Mouse (Mus musculus): ENCODE measurements around the gene Wwox. TPM values are rescaled to one million over a fixed set of nuclear protein-coding genes. Genes with fewer than 3 reads are reported as not detected.

Wwox gene
- polyA plus RNA-seq, 1 experiment from 2014 or later, result 14.0 TPM

GRCm38 (mm10) chr8:115357663-115358335 is 918.3 kb downstream of the Wwox start:
- ATAC-seq (ENCODE audit: low FRiP score, low read depth), result 0 out of 2 replicates have a peak, but pooled peaks have one; percentile 34
- WGBS, result 14% methylated on average over 16 of the region's 16 CpGs
- Histone ChIP-seq H3K27me3 (no peaks in the 10 kb centered on the region; the same call in 1 of the 2 replicates), H3K4me1 (peaks cover 6% of the 10 kb centered on the region), H3K4me3 (0 out of 2 replicates have a peak overlapping the region, but pooled peaks have one; percentile 6), H3K9ac (replicated peaks) (no peak overlapping the region), H3K36me3 (no peaks in the 10 kb centered on the region), H3K27ac (replicated peaks) (no peak overlapping the region), H3K9me3 (no peaks in the 10 kb centered on the region), H3K4me2 (replicated peaks) (peak overlapping the region; percentile 29)

- no peak overlapping the region for H3K4me3 ChIP-seq
- WGBS, result 92% methylated on average over 11 of the region's 11 CpGs
- H3K9ac ChIP-seq (replicated peaks), result no peak overlapping the region
- H3K27me3 ChIP-seq, result no peaks in the 10 kb centered on the region; the same call in 1 of the 2 replicates
- peaks cover 6% of the 10 kb centered on the region for H3K4me1 ChIP-seq
- H3K4me2 ChIP-seq (replicated peaks), result no peak overlapping the region
- no peak for ATAC-seq (ENCODE audit: low FRiP score, low read depth)
- H3K27ac ChIP-seq (replicated peaks), result no peak overlapping the region
- no peaks in the 10 kb centered on the region for H3K36me3 ChIP-seq
- no peaks in the 10 kb centered on the region for H3K9me3 ChIP-seq
Measured at GRCm38 (mm10) chr8:115358481-115358880, 919.0 kb downstream of the Wwox start.

DNA sequence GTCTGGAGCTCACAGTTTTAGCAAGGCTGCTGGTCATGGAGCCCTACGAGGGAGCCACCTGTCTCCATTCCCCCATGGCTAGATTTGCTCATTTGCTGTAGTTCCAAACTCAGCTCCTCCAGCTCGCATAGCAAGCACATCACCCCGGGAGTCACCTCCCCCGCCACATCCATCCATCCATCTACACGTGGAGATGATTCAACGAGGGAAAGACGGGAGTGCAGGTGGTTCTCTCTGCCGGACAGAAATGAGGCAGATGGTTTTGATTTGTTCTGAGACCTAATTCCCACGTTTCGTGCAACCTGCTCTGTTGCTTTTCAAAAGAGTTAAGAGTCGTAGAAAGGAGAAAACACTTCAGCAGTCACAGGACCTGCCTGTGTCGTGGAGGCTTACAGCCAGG is 920.2 kb downstream of the Wwox start:
- 60% methylated on average over 12 of the region's 12 CpGs for WGBS
- no peaks in the 10 kb centered on the region; the same call in 1 of the 2 replicates for H3K27me3 ChIP-seq
- H3K4me2 ChIP-seq (replicated peaks), result no peak overlapping the region
- no peaks in the 10 kb centered on the region for H3K36me3 ChIP-seq
- H3K9ac ChIP-seq (replicated peaks), result no peak overlapping the region
- ATAC-seq (ENCODE audit: low FRiP score, low read depth), result no peak
- no peak overlapping the region for H3K4me3 ChIP-seq
- no peak overlapping the region for H3K27ac ChIP-seq (replicated peaks)
- no peaks in the 10 kb centered on the region for H3K9me3 ChIP-seq
- H3K4me1 ChIP-seq, result peaks cover 6% of the 10 kb centered on the region

- Histone ChIP-seq H3K27ac (replicated peaks) (no peak overlapping the region), H3K36me3 (no peaks in the 10 kb centered on the region), H3K27me3 (no peaks in the 10 kb centered on the region; the same call in 1 of the 2 replicates), H3K9me3 (no peaks in the 10 kb centered on the region), H3K4me2 (replicated peaks) (no peak overlapping the region), H3K9ac (replicated peaks) (no peak overlapping the region), H3K4me1 (peaks cover 6% of the 10 kb centered on the region), H3K4me3 (no peak overlapping the region)
- ATAC-seq (ENCODE audit: low FRiP score, low read depth), result no peak
- WGBS, result 77% methylated on average over 7 of the region's 7 CpGs
Measured at GRCm38 (mm10) chr8:115362518-115362917, 923.1 kb downstream of the Wwox start.

- H3K27ac ChIP-seq (replicated peaks), result peak overlapping the region; percentile 1; the same call in 1 of the 2 replicates
- no peaks in the 10 kb centered on the region for H3K9me3 ChIP-seq
- H3K4me2 ChIP-seq (replicated peaks), result no peak overlapping the region
- H3K4me3 ChIP-seq, result no peak overlapping the region
- ATAC-seq (ENCODE audit: low FRiP score, low read depth), result 0 out of 2 replicates have a peak, but pooled peaks have one; percentile 38
- H3K36me3 ChIP-seq, result no peaks in the 10 kb centered on the region
- WGBS, result 39% methylated on average over 4 of the region's 4 CpGs
- no peaks in the 10 kb centered on the region for H3K27me3 ChIP-seq
- H3K4me1 ChIP-seq, result peaks cover 14% of the 10 kb centered on the region; the same call in 1 of the 2 replicates
- no peak overlapping the region for H3K9ac ChIP-seq (replicated peaks)
Measured at GRCm38 (mm10) chr8:115374957-115375356, 935.5 kb downstream of the Wwox start.

DNA sequence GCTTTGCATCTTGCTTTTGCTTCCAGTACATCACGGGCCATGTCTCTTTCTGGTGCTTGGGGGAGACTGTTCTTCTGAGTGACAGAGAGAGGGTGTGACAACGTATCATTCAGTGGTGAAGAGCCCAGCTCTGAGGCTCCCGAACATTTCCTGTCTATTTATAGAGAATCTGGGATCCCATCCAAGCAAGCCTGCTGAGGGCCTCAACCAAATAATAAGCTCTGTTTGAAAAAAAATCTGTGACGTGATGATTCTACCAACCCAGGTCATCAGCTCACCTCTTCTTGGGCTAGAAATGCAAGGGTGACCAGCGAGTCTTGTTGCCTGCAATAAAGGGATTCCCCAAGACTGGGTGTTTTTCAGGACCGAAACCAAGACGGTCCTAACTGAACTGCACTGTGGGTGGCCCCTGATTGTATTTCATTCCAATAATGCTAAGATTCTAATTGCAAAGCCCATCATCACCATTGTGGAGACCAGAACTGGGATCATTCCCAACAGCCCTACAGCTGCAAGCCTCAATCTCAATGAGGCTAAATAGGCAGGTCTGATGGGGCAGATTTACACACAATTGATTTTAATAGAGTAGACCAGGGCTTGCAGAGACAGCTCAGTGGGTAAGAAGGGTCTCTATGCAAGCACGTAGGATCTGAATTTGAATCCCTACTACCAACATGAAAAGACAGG is 936.0 kb downstream of the Wwox start:
- Histone ChIP-seq H3K9me3 (no peaks in the 10 kb centered on the region), H3K9ac (replicated peaks) (no peak overlapping the region), H3K4me1 (peaks cover 14% of the 10 kb centered on the region; the same call in 1 of the 2 replicates), H3K27me3 (no peaks in the 10 kb centered on the region), H3K27ac (replicated peaks) (no peak overlapping the region), H3K4me2 (replicated peaks) (no peak overlapping the region), H3K4me3 (no peak overlapping the region), H3K36me3 (no peaks in the 10 kb centered on the region)
- WGBS, result 70% methylated on average over 8 of the region's 8 CpGs
- no peak for ATAC-seq (ENCODE audit: low FRiP score, low read depth)

- no peak for ATAC-seq (ENCODE audit: low FRiP score, low read depth)
- Histone ChIP-seq H3K9ac (replicated peaks) (no peak overlapping the region), H3K27me3 (no peaks in the 10 kb centered on the region), H3K4me1 (peaks cover 14% of the 10 kb centered on the region; the same call in 1 of the 2 replicates), H3K9me3 (no peaks in the 10 kb centered on the region), H3K36me3 (no peaks in the 10 kb centered on the region), H3K4me2 (replicated peaks) (no peak overlapping the region), H3K27ac (replicated peaks) (no peak overlapping the region), H3K4me3 (no peak overlapping the region)
- WGBS, result 61% methylated on average over 4 of the region's 4 CpGs
Measured at GRCm38 (mm10) chr8:115377321-115377720, 937.9 kb downstream of the Wwox start.

GRCm38 (mm10) chr8:115380017-115380416 is 940.6 kb downstream of the Wwox start:
- no peak overlapping the region for H3K4me3 ChIP-seq
- H3K27me3 ChIP-seq, result no peaks in the 10 kb centered on the region
- H3K9ac ChIP-seq (replicated peaks), result no peak overlapping the region
- WGBS, result 60% methylated on average over 4 of the region's 4 CpGs
- H3K4me1 ChIP-seq, result peaks cover 8% of the 10 kb centered on the region; the same call in 1 of the 2 replicates
- H3K9me3 ChIP-seq, result no peaks in the 10 kb centered on the region
- no peak for ATAC-seq (ENCODE audit: low FRiP score, low read depth)
- no peak overlapping the region for H3K27ac ChIP-seq (replicated peaks)
- no peaks in the 10 kb centered on the region for H3K36me3 ChIP-seq
- no peak overlapping the region for H3K4me2 ChIP-seq (replicated peaks)

GRCm38 (mm10) chr8:115390921-115391504 is 951.6 kb downstream of the Wwox start:
- 89% methylated on average over 5 of the region's 5 CpGs for WGBS
- ATAC-seq (ENCODE audit: low FRiP score, low read depth), result no peak
- Histone ChIP-seq H3K4me1 (no peaks in the 10 kb centered on the region), H3K4me3 (no peak overlapping the region), H3K9me3 (no peaks in the 10 kb centered on the region), H3K27ac (replicated peaks) (no peak overlapping the region), H3K4me2 (replicated peaks) (no peak overlapping the region), H3K36me3 (no peaks in the 10 kb centered on the region), H3K27me3 (no peaks in the 10 kb centered on the region), H3K9ac (replicated peaks) (no peak overlapping the region)

DNA sequence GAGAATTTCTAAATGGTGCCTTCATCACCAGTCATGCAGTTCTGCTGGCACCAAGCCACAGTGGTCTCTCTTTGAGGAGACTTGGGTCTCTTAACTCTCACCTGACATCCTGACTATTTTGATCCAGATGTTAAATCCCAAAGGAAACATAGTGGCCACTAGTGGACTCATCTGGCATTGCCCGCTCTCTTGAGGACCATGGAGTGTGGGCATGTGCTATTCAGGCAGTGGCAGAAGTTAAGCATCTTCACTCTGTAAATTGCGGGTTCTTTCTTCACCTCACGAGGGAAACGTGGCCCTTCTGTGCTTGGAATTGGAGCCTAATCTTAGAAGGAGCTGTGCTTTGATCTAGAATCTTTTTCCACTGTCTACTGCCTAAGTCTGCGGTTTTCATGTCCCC is 956.4 kb downstream of the Wwox start:
- Histone ChIP-seq H3K4me3 (no peak overlapping the region), H3K36me3 (no peaks in the 10 kb centered on the region), H3K9me3 (no peaks in the 10 kb centered on the region), H3K9ac (replicated peaks) (no peak overlapping the region), H3K27ac (replicated peaks) (no peak overlapping the region), H3K4me2 (replicated peaks) (no peak overlapping the region), H3K4me1 (no peaks in the 10 kb centered on the region), H3K27me3 (no peaks in the 10 kb centered on the region)
- ATAC-seq (ENCODE audit: low FRiP score, low read depth), result no peak
- WGBS, result 76% methylated on average over 5 of the region's 5 CpGs

DNA sequence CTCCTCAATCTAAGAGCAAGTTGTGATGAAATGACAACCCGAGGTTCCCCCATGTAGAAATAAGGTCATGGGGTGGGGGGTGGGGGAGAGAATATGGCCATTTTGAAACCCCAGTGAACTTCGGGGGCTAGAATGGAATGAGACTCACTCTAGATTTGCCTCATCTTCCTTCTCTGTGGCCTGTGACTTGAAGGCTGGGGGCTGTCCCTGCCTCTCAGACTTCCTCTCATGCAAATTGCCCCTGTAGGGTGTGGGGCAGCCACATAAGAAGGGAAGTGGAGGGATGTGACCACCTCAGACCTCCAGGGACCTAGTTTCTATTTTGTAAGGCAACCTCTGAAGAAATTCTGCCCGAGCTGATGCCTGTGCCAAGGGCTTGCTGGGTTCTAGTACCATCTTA is 958.5 kb downstream of the Wwox start:
- no peak for ATAC-seq (ENCODE audit: low FRiP score, low read depth)
- Histone ChIP-seq H3K4me1 (no peaks in the 10 kb centered on the region), H3K4me2 (replicated peaks) (no peak overlapping the region), H3K9me3 (no peaks in the 10 kb centered on the region), H3K36me3 (no peaks in the 10 kb centered on the region), H3K27ac (replicated peaks) (no peak overlapping the region), H3K9ac (replicated peaks) (no peak overlapping the region), H3K4me3 (no peak overlapping the region), H3K27me3 (no peaks in the 10 kb centered on the region)
- 88% methylated on average over 3 of the region's 3 CpGs for WGBS
